Mouse (Mus musculus) megakaryocyte, embryonic 14.5 days (primary cell): Measurements from ENCODE around the gene Pipox.

ENCODE experiments used
- FLI1 ChIP-seq: IDR thresholded peaks from 2 replicates; pipeline ENCODE4 v1.6.1; 2012; ENCODE audit warnings: low read length, inconsistent platforms, mixed read lengths
- GATA1 ChIP-seq: IDR thresholded peaks from 3 replicates; pipeline ENCODE4 v1.6.1; 2012; ENCODE audit warnings: mixed read lengths, low read length, inconsistent platforms, borderline replicate concordance

- no peak for TF ChIP-seq GATA1
- TF ChIP-seq FLI1: no peak
Observed at GRCm38 (mm10) chr11:77875269-77875668, 18.6 kb downstream of the Pipox start.
